Mouse (Mus musculus) heart, embryonic 12.5 days (tissue): ENCODE data around the gene Socs5. TPM values are rescaled to one million over a fixed set of nuclear protein-coding genes. Genes with fewer than 3 reads are reported as not detected.
A peak's percentile ranks its signal among the peaks of the same experiment; 100 is the strongest.

Source experiments
- ATAC-seq: fragments of 200-750 bp; cut with Nextera tagmentation; 2 replicates; pipeline ENCODE4 v1.8.0; 2017; ENCODE audit warnings: moderate TSS enrichment, moderate library complexity; ENCODE audit not compliant: insufficient number of reproducible peaks, low FRiP score
- H3K27ac ChIP-seq: fragments of 300-500 bp; sonication (generic); 2 replicates; pipeline ENCODE4 v1.5.1; 2016; ENCODE audit warnings: mild to moderate bottlenecking, moderate library complexity; ENCODE audit not compliant: poor library complexity, severe bottlenecking
- H3K27me3 ChIP-seq: fragments of 300-500 bp; sonication (generic); replicated peaks from 2 replicates; pipeline ENCODE4 v1.6.1; 2016; ENCODE audit warnings: mild to moderate bottlenecking, moderate library complexity
- H3K36me3 ChIP-seq: fragments of 300-500 bp; sonication (generic); 2 replicates; pipeline ENCODE4 v1.6.1; 2016; ENCODE audit warnings: mild to moderate bottlenecking, moderate library complexity
- H3K4me1 ChIP-seq: fragments of 300-500 bp; sonication (generic); replicated peaks from 2 replicates; pipeline ENCODE4 v1.6.1; 2016; ENCODE audit warnings: mild to moderate bottlenecking
- H3K4me2 ChIP-seq: fragments of 300-500 bp; sonication (generic); 2 replicates; pipeline ENCODE4 v1.6.1; 2016; ENCODE audit warnings: mild to moderate bottlenecking, moderate library complexity
- H3K4me3 ChIP-seq: fragments of 300-500 bp; sonication (generic); 2 replicates; pipeline ENCODE4 v1.5.1; 2016; ENCODE audit warnings: mild to moderate bottlenecking
- H3K9ac ChIP-seq: fragments of 300-500 bp; sonication (generic); 2 replicates; pipeline ENCODE4 v1.6.1; 2016; ENCODE audit warnings: mild to moderate bottlenecking, moderate library complexity
- H3K9me3 ChIP-seq: fragments of 300-500 bp; sonication (generic); replicated peaks from 2 replicates; pipeline ENCODE4 v1.6.1; 2016; ENCODE audit warnings: mild to moderate bottlenecking, moderate library complexity
- WGBS: fragments of 180-500 bp; shearing (Covaris S2); methylation state at CpG from one replicate; pipeline ENCODE4 v1.1.7; 2016; 5-methylcytosine and 5-hydroxymethylcytosine counted together
- polyA plus RNA-seq: library from polyadenylated mRNA; unstranded; fragments of >200 nt; fragmentation: Nextera tagmentation; extraction: Ambion mirVana; gene quantifications from 2 replicates; pipeline ENCODE4 v1.2.1, GENCODE M21; 2016

Gene Socs5
- polyA plus RNA-seq, 1 experiment from 2014 or later = 13.5 TPM

DNA sequence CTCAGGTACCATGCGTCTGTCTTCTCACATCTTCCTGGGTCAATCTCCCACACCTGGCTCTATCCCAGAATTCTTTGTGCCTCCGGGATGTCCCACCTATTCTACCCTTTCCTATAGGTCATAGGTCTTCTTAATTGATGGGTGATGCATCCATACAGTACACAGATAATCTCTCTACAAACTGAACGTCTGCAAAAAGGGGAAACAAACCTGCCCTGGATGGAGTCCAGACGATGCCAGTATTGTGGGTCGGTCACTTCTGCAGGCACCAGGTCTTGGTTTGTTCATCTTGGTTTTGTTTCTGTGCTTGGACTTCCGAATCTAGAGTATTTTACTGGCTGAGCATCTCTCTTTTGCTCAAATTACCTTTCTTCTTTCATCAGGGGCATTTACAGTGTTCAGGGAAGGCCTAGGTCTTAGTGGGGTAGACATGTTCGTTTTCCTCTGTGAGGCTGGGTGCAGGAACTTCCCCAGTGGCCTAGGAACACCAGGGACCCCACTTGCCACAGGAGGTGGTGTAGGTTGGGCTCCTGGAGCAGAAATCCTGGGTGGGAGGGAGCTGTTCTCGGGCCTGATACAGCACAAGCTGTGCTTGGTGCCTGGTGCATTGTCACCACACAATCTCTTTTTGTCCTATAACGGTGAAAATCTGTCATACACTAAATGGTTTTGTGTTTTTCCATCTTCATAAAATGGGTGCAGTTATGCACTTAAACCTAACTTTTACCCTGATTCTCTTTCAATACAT, 33.9 kb downstream of the Socs5 start:
- no peak overlapping the region for H3K27ac ChIP-seq
- no peaks in the 10 kb centered on the region for H3K27me3 ChIP-seq
- no peak overlapping the region for H3K4me3 ChIP-seq
- WGBS = 82% methylated on average over 9 of the region's 9 CpGs
- 0 out of 2 replicates have a peak, but pooled peaks cover 4% of the 10 kb centered on the region for H3K4me1 ChIP-seq
- no peak overlapping the region for H3K4me2 ChIP-seq
- peaks cover 3% of the 10 kb centered on the region for H3K36me3 ChIP-seq
- H3K9ac ChIP-seq = no peak overlapping the region
- no peak for ATAC-seq
- peaks cover 7% of the 10 kb centered on the region; the same call in 1 of the 2 replicates for H3K9me3 ChIP-seq

DNA sequence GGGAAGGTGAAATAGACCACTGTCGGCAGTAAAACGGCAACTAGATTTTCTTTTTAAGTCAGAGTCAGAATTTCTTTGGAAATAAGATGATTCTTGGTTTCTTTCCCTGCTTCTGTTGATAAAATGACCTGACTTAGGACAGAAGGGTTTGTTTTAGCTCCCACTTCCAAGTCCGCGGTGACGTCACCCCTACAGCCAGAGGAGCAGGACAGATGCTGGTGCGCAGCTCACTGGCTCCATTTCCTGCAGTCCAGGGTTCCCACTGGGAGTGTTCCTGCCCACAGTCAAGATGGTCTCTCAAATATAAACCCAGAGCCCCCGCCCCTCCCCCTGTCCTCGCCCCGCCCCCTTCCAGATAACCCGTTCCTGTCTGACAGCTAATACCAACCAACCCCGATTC, 34.8 kb downstream of the Socs5 start:
- peak overlapping the region; percentile 25; the same call in 1 of the 2 replicates for H3K27ac ChIP-seq
- ATAC-seq = peak; percentile 75
- peak overlapping the region; percentile 36 for H3K4me2 ChIP-seq
- no peak overlapping the region for H3K4me3 ChIP-seq
- no peaks in the 10 kb centered on the region for H3K36me3 ChIP-seq
- H3K9me3 ChIP-seq = peaks cover 7% of the 10 kb centered on the region; the same call in 1 of the 2 replicates
- H3K27me3 ChIP-seq = no peaks in the 10 kb centered on the region
- 42% methylated on average over 11 of the region's 11 CpGs for WGBS
- H3K4me1 ChIP-seq = 0 out of 2 replicates have a peak, but pooled peaks cover 4% of the 10 kb centered on the region
- no peak overlapping the region for H3K9ac ChIP-seq

DNA sequence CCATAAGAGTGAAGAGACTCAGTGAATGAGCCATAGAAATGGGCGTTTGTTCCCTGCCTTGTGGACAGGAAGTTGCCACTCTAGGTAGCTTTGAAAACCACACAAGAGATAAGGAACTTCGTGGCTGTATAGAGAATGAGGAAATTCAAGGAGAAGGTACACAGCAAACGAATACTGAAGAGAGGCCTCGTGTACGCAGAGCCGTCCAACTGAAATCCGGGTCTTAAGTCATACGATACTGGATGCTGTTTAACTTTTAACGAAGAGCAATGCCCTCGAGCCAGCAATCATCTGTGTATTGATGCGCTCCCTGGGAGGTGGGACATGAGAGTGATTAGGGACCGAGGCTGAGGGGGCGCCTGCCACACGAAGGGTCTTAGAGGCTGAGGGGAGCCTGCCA, 35.7 kb downstream of the Socs5 start:
- H3K36me3 ChIP-seq = no peaks in the 10 kb centered on the region
- 0 out of 2 replicates have a peak, but pooled peaks cover 4% of the 10 kb centered on the region for H3K4me1 ChIP-seq
- no peak overlapping the region for H3K27ac ChIP-seq
- H3K4me3 ChIP-seq = no peak overlapping the region
- WGBS = 73% methylated on average over 14 of the region's 14 CpGs
- H3K9ac ChIP-seq = no peak overlapping the region
- peaks cover 7% of the 10 kb centered on the region; the same call in 1 of the 2 replicates for H3K9me3 ChIP-seq
- H3K4me2 ChIP-seq = no peak overlapping the region
- H3K27me3 ChIP-seq = no peaks in the 10 kb centered on the region
- no peak for ATAC-seq

DNA sequence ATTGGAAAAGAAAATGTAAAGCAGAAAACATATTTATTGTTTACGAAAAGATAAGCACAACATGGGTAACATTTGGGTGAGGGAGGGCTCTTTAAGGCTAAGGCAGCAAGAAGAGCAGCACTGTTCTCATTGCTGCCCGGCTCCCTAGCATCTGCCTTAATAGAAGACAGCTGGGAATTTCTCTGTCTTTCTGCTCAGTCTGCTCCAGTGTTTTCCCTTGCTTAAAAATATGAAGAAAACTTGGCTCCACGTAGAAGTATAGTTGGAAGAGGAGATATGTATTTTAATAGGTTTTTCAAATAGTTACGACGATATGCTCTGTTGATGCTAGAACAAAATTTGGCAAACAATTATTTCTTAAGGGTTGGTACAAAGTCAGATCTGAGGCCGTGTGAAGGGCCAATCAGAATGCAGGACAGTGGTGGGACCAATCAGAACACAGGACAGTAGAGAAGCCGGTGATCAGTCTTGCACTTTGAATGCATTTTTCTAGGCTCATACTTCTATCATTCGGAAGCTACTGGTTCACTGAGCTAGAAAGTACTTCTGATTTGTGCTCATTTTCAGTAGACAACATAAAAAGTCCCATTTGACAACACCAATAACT, 39.0 kb downstream of the Socs5 start:
- Histone ChIP-seq H3K27me3 (no peaks in the 10 kb centered on the region), H3K9me3 (peaks cover 7% of the 10 kb centered on the region; the same call in 1 of the 2 replicates), H3K9ac (no peak overlapping the region), H3K36me3 (no peaks in the 10 kb centered on the region), H3K4me3 (no peak overlapping the region), H3K4me1 (0 out of 2 replicates have a peak, but pooled peaks cover 4% of the 10 kb centered on the region), H3K27ac (no peak overlapping the region), H3K4me2 (no peak overlapping the region)
- no peak for ATAC-seq
- 79% methylated on average over 8 of the region's 8 CpGs for WGBS

DNA sequence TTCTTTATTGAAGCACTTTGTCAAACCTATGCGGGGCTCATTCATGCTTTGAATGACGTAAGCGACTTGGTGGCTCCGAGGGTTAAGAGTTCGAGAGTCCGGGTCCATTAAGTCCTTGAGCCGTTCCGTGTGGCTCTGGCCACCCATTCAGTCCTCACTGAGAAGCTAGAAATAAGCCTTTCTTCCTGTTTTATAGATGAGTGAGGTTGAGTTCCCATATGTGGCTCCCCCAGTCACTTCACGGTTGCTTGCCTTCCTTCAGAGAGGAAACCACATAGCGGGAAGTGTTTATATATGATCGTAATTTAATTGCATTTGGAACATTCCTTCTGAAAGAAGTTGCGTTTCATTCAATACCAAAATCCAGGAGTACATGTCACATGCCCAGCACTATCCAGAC, 42.3 kb downstream of the Socs5 start:
- H3K36me3 ChIP-seq = no peaks in the 10 kb centered on the region
- H3K27ac ChIP-seq = no peak overlapping the region
- no peak overlapping the region for H3K4me3 ChIP-seq
- H3K9me3 ChIP-seq = peaks cover 4% of the 10 kb centered on the region; the same call in 1 of the 2 replicates
- WGBS = 88% methylated on average over 12 of the region's 12 CpGs
- H3K9ac ChIP-seq = no peak overlapping the region
- H3K27me3 ChIP-seq = no peaks in the 10 kb centered on the region
- no peak for ATAC-seq
- no peak overlapping the region for H3K4me2 ChIP-seq
- H3K4me1 ChIP-seq = peaks cover 5% of the 10 kb centered on the region; the same call in 1 of the 2 replicates

DNA sequence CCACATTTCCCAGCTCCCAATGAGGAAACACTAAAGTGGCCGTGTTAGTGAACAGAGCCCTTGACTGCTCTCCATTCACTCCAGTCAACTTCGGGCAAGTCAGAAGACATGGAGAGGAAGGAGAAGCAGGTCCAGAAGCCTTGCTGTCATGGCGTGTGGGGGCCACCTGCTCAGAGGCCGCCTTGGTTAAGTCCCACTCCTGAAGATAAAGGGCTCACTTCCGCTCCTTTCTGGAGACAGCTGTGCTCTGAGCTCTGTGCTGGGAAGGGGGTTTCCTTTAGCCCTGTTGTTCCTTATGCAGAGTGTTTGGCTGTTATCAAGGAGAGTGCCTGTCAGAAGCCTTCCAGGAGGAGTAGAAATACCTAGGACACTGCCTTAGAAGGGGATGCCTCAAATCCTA, 45.5 kb downstream of the Socs5 start:
- H3K36me3 ChIP-seq = no peaks in the 10 kb centered on the region
- 24% methylated on average over 5 of the region's 5 CpGs for WGBS
- H3K9me3 ChIP-seq = no peaks in the 10 kb centered on the region
- H3K4me3 ChIP-seq = no peak overlapping the region
- no peak overlapping the region for H3K4me2 ChIP-seq
- no peaks in the 10 kb centered on the region for H3K27me3 ChIP-seq
- no peak overlapping the region for H3K27ac ChIP-seq
- peaks cover 20% of the 10 kb centered on the region; the same call in 1 of the 2 replicates for H3K4me1 ChIP-seq
- H3K9ac ChIP-seq = no peak overlapping the region
- no peak for ATAC-seq

DNA sequence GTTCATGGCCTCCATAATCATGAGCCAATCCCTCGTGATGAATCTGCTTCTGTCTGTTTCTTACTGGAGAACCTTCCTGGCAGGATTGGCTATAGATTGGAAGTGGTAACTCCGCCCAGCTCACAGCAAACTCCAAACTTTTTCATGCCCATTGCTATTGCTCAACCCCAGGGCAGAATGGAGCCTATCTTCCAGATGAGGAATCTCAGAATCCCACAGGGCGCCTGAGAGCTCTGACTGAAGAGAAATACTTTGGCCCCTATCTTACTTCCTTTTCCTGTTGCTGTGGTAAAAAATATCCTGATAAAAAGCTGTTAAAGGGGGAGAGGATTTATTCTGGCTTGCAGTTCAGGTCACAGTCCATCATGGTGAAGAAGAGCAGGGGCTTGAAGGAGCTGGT, 48.2 kb downstream of the Socs5 start:
- Histone ChIP-seq H3K4me1 (peaks cover 20% of the 10 kb centered on the region; the same call in 1 of the 2 replicates), H3K27ac (no peak overlapping the region), H3K4me3 (no peak overlapping the region), H3K9me3 (no peaks in the 10 kb centered on the region), H3K4me2 (no peak overlapping the region), H3K36me3 (no peaks in the 10 kb centered on the region), H3K27me3 (no peaks in the 10 kb centered on the region), H3K9ac (no peak overlapping the region)
- WGBS = 42% methylated on average over 3 of the region's 3 CpGs
- no peak for ATAC-seq

DNA sequence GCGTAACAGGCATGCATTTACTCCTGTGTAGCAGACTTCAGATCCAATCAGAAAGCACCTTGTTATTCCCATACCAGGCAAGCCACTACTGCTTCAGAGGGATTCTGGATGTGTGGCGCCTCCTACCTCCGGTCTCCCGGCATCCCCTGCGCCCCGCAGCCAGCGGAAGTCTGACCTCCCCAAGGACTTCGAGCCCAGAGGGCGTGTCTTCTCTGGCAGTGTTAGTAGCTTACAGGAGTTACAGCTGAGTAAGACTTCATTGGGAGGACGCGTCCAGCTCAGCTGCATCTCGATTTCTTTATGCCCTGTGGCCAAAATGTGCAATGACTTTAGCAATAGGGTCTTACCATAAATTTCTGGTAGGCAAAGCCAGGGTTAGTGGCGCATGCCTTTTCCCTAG, 50.3 kb downstream of the Socs5 start:
- H3K9me3 ChIP-seq = no peaks in the 10 kb centered on the region
- 68% methylated on average over 13 of the region's 13 CpGs for WGBS
- no peak for ATAC-seq
- no peak overlapping the region for H3K4me2 ChIP-seq
- no peaks in the 10 kb centered on the region for H3K36me3 ChIP-seq
- H3K27ac ChIP-seq = no peak overlapping the region
- no peak overlapping the region for H3K4me3 ChIP-seq
- peaks cover 20% of the 10 kb centered on the region; the same call in 1 of the 2 replicates for H3K4me1 ChIP-seq
- no peak overlapping the region for H3K9ac ChIP-seq
- H3K27me3 ChIP-seq = no peaks in the 10 kb centered on the region

DNA sequence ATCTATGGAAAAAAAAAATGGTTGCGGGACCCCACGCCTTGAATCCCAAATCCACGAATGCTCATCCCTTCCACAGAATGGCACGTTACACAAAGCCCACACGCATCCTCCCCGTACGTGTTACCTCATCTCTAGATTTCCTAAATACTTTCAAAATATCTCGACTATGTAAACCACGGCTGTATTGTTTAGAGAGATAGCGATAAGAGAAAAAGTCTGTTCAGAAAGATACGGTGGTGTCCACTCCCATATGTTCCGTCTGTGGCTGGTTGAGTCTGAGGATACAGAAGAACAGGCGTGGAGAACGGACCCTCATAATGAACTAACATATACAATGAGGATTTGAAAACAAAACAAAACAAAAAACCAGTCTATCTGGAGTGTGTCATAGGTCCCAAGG, 51.1 kb downstream of the Socs5 start:
- H3K9me3 ChIP-seq = no peaks in the 10 kb centered on the region
- 58% methylated on average over 14 of the region's 14 CpGs for whole genome bisulfite sequencing
- peaks cover 15% of the 10 kb centered on the region; the same call in 1 of the 2 replicates for H3K4me1 ChIP-seq
- no peak overlapping the region for H3K27ac ChIP-seq
- H3K4me3 ChIP-seq = no peak overlapping the region
- H3K27me3 ChIP-seq = no peaks in the 10 kb centered on the region
- H3K36me3 ChIP-seq = no peaks in the 10 kb centered on the region
- no peak overlapping the region for H3K9ac ChIP-seq
- ATAC-seq = peak; percentile 61
- no peak overlapping the region for H3K4me2 ChIP-seq

DNA sequence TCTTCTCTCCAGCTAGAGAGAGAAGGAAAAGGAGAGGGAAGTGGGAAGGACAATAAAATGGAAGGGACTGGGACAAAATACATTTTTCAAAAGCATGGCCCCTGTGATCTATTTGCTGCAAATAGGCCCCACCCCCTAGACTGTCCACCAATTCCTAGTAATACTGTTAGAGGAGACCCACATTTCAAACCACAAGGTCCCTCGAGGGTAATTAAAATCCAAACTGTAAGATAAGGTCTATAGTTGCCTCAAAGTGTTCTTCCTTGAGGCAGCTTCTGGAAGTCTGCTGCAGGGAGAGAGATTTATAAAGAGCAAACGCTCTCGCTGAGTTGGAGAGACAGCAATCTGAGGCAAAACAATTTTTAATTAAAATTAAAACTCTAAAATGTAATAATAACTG, 52.8 kb downstream of the Socs5 start:
- WGBS = 81% methylated on average over 3 of the region's 3 CpGs
- ATAC-seq = no peak
- no peak overlapping the region for H3K4me2 ChIP-seq
- H3K4me1 ChIP-seq = peaks cover 11% of the 10 kb centered on the region; the same call in 1 of the 2 replicates
- no peaks in the 10 kb centered on the region for H3K36me3 ChIP-seq
- no peaks in the 10 kb centered on the region for H3K9me3 ChIP-seq
- no peak overlapping the region for H3K9ac ChIP-seq
- no peaks in the 10 kb centered on the region for H3K27me3 ChIP-seq
- no peak overlapping the region for H3K27ac ChIP-seq
- no peak overlapping the region for H3K4me3 ChIP-seq

DNA sequence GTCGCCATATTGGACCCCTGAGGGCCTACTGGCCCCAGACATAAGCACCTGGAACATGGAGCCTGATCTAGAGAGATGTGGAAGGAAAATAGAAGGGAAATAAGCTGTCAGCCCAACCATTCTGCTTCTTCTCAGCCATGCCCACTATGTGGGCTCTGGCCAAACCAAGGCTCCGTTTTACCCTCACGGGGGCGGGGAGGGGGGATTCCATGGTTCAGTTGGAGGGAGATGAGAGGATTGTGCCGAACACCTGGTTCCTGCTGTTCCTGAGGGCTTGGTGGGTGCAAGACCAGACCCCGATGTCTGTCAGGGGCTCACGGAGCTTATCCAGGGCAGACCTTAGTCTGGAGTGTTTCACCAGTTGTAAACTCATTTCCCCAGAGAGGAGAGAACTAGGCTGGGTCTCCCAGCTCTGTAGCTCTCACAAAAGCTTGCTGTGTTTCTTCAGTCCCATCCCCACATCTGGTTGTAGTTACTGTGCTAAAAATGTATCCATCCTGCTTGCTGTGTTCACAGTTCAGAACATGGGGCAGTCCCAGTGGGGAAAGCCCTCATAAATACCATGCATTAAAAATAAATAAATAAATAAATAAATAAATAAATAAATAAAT, 56.9 kb downstream of the Socs5 start:
- WGBS = 69% methylated on average over 7 of the region's 7 CpGs
- H3K27ac ChIP-seq = no peak overlapping the region
- ATAC-seq = no peak

More for the DNA sequence above, 56.9 kb downstream of the Socs5 start:
- H3K4me2 ChIP-seq = no peak overlapping the region
- H3K27me3 ChIP-seq = no peaks in the 10 kb centered on the region
- H3K4me3 ChIP-seq = no peak overlapping the region
- H3K9ac ChIP-seq = no peak overlapping the region
- H3K9me3 ChIP-seq = no peaks in the 10 kb centered on the region
- no peaks in the 10 kb centered on the region for H3K4me1 ChIP-seq
- no peaks in the 10 kb centered on the region for H3K36me3 ChIP-seq
